Mouse (Mus musculus) neural tube, embryonic 14.5 days (tissue): ENCODE data around the gene Nbas. TPM values are rescaled to one million over a fixed set of nuclear protein-coding genes. Genes with fewer than 3 reads are reported as not detected.

Experiments used
- ATAC-seq: fragments of 200-750 bp; cut with Nextera tagmentation; 2 replicates; pipeline ENCODE4 v1.8.0; 2017; ENCODE audit warnings: low read depth, mild to moderate bottlenecking, moderate TSS enrichment, moderate library complexity
- H3K27ac ChIP-seq: fragments of 300-500 bp; sonication (generic); 2 replicates; pipeline ENCODE4 v1.5.1; 2014; ENCODE audit warnings: low read depth, mild to moderate bottlenecking, control low read depth, low read length, moderate library complexity, mixed read lengths
- H3K27me3 ChIP-seq: fragments of 300-500 bp; sonication (generic); 2 replicates; pipeline ENCODE4 v1.6.1; 2014; ENCODE audit warnings: low read length; ENCODE audit not compliant: control insufficient read depth, insufficient read depth
- H3K36me3 ChIP-seq: fragments of 300-500 bp; sonication (generic); 2 replicates; pipeline ENCODE4 v1.6.1; 2014; ENCODE audit warnings: low read length, mixed read lengths; ENCODE audit not compliant: control insufficient read depth, insufficient read depth
- H3K4me1 ChIP-seq: fragments of 300-500 bp; sonication (generic); 2 replicates; pipeline ENCODE4 v1.6.1; 2014; ENCODE audit warnings: low read length; ENCODE audit not compliant: control insufficient read depth, insufficient read depth
- H3K4me2 ChIP-seq: fragments of 300-500 bp; sonication (generic); 2 replicates; pipeline ENCODE4 v1.6.1; 2014; ENCODE audit warnings: mild to moderate bottlenecking, low read depth, low read length, control low read depth
- H3K4me3 ChIP-seq: fragments of 300-500 bp; sonication (generic); 2 replicates; pipeline ENCODE4 v1.5.1; 2014; ENCODE audit warnings: low read depth, low read length, control low read depth, mixed read lengths
- H3K9ac ChIP-seq: fragments of 300-500 bp; sonication (generic); replicated peaks from 2 replicates; pipeline ENCODE4 v1.6.1; 2014; ENCODE audit warnings: low read depth, mild to moderate bottlenecking, control low read depth, low read length, mixed read lengths
- H3K9me3 ChIP-seq: fragments of 300-500 bp; sonication (generic); 2 replicates; pipeline ENCODE4 v1.6.1; 2016; ENCODE audit warnings: low read length; ENCODE audit not compliant: control insufficient read depth
- WGBS: fragments of 180-500 bp; shearing (Covaris S2); extraction: QIAGEN DNeasy Blood & Tissue Kit; methylation state at CpG from one replicate; pipeline ENCODE4 v1.1.7; 2014; 5-methylcytosine and 5-hydroxymethylcytosine counted together
- polyA plus RNA-seq: library from polyadenylated mRNA; unstranded; fragments of >200 nt; fragmentation: Nextera tagmentation; extraction: Ambion mirVana; gene quantifications from 2 replicates; pipeline ENCODE4 v1.2.1, GENCODE M21; 2014

The Nbas gene
- polyA plus RNA-seq, 1 experiment from 2014 or later, result 24.9 TPM

GRCm38 (mm10) chr12:13291453-13291852 is 22.5 kb downstream of the Nbas start:
- H3K4me3 ChIP-seq, result no peak overlapping the region
- H3K9me3 ChIP-seq, result no peaks in the 10 kb centered on the region
- H3K4me1 ChIP-seq, result no peaks in the 10 kb centered on the region
- no peak overlapping the region for H3K4me2 ChIP-seq
- no peaks in the 10 kb centered on the region for H3K27me3 ChIP-seq
- no peak overlapping the region for H3K27ac ChIP-seq
- no peak overlapping the region for H3K9ac ChIP-seq
- no peak for ATAC-seq
- H3K36me3 ChIP-seq, result 0 out of 2 replicates have a peak, but pooled peaks cover 5% of the 10 kb centered on the region
- WGBS, result 85% methylated on average over 2 of the region's 2 CpGs

GRCm38 (mm10) chr12:13293421-13293881 is 24.5 kb downstream of the Nbas start:
- Histone ChIP-seq H3K36me3 (no peaks in the 10 kb centered on the region), H3K27ac (no peak overlapping the region), H3K4me2 (no peak overlapping the region), H3K4me3 (no peak overlapping the region), H3K9me3 (no peaks in the 10 kb centered on the region), H3K4me1 (no peaks in the 10 kb centered on the region), H3K27me3 (no peaks in the 10 kb centered on the region), H3K9ac (no peak overlapping the region)
- peak; percentile 56; the same call in 1 of the 2 replicates for ATAC-seq
- WGBS, result 57% methylated on average over 3 of the region's 3 CpGs

GRCm38 (mm10) chr12:13303037-13303436 is 34.1 kb downstream of the Nbas start:
- no peak overlapping the region for H3K4me3 ChIP-seq
- ATAC-seq, result no peak
- no peak overlapping the region for H3K4me2 ChIP-seq
- no peaks in the 10 kb centered on the region for H3K9me3 ChIP-seq
- 89% methylated on average over 3 of the region's 3 CpGs for WGBS
- H3K9ac ChIP-seq, result no peak overlapping the region
- no peaks in the 10 kb centered on the region for H3K27me3 ChIP-seq
- H3K36me3 ChIP-seq, result peaks cover 7% of the 10 kb centered on the region; the same call in 1 of the 2 replicates
- no peak overlapping the region for H3K27ac ChIP-seq
- no peaks in the 10 kb centered on the region for H3K4me1 ChIP-seq

- no peak overlapping the region for H3K9ac ChIP-seq
- ATAC-seq, result no peak
- no peak overlapping the region for H3K27ac ChIP-seq
- H3K9me3 ChIP-seq, result no peaks in the 10 kb centered on the region
- H3K4me2 ChIP-seq, result no peak overlapping the region
- H3K4me3 ChIP-seq, result no peak overlapping the region
- no peaks in the 10 kb centered on the region for H3K27me3 ChIP-seq
- WGBS, result 92% methylated on average over 2 of the region's 2 CpGs
- no peaks in the 10 kb centered on the region; the same call in 1 of the 2 replicates for H3K36me3 ChIP-seq
- H3K4me1 ChIP-seq, result no peaks in the 10 kb centered on the region
Measured at GRCm38 (mm10) chr12:13313966-13314365, 45.0 kb downstream of the Nbas start.

GRCm38 (mm10) chr12:13314384-13314783 is 45.5 kb downstream of the Nbas start:
- Histone ChIP-seq H3K4me3 (no peak overlapping the region), H3K27ac (no peak overlapping the region), H3K4me2 (no peak overlapping the region), H3K27me3 (no peaks in the 10 kb centered on the region), H3K9ac (no peak overlapping the region), H3K4me1 (no peaks in the 10 kb centered on the region), H3K36me3 (no peaks in the 10 kb centered on the region; the same call in 1 of the 2 replicates), H3K9me3 (no peaks in the 10 kb centered on the region)
- ATAC-seq, result no peak
- WGBS, result 86% methylated on average over 3 of the region's 3 CpGs

- H3K4me1 ChIP-seq, result no peaks in the 10 kb centered on the region
- H3K36me3 ChIP-seq, result no peaks in the 10 kb centered on the region; the same call in 1 of the 2 replicates
- 90% methylated on average over 1 of the region's 1 CpGs for WGBS
- no peak overlapping the region for H3K27ac ChIP-seq
- ATAC-seq, result no peak
- H3K4me3 ChIP-seq, result no peak overlapping the region
- no peaks in the 10 kb centered on the region for H3K27me3 ChIP-seq
- H3K9me3 ChIP-seq, result no peaks in the 10 kb centered on the region
- H3K9ac ChIP-seq, result no peak overlapping the region
- no peak overlapping the region for H3K4me2 ChIP-seq
Measured at GRCm38 (mm10) chr12:13315081-13315480, 46.1 kb downstream of the Nbas start.

- Histone ChIP-seq H3K9ac (no peak overlapping the region), H3K27ac (no peak overlapping the region), H3K4me1 (no peaks in the 10 kb centered on the region), H3K36me3 (0 out of 2 replicates have a peak, but pooled peaks cover 4% of the 10 kb centered on the region), H3K9me3 (no peaks in the 10 kb centered on the region), H3K4me3 (no peak overlapping the region), H3K27me3 (no peaks in the 10 kb centered on the region), H3K4me2 (no peak overlapping the region)
- ATAC-seq, result no peak
- WGBS, result 94% methylated on average over 5 of the region's 5 CpGs
Measured at GRCm38 (mm10) chr12:13342535-13342934, 73.6 kb downstream of the Nbas start.

GRCm38 (mm10) chr12:13356201-13356600 is 87.3 kb downstream of the Nbas start:
- H3K9ac ChIP-seq, result no peak overlapping the region
- no peak overlapping the region for H3K4me2 ChIP-seq
- no peaks in the 10 kb centered on the region for H3K9me3 ChIP-seq
- WGBS, result 92% methylated on average over 10 of the region's 10 CpGs
- no peak overlapping the region for H3K4me3 ChIP-seq
- H3K36me3 ChIP-seq, result peaks cover 6% of the 10 kb centered on the region; the same call in 1 of the 2 replicates
- no peaks in the 10 kb centered on the region for H3K27me3 ChIP-seq
- no peak for ATAC-seq
- H3K27ac ChIP-seq, result no peak overlapping the region
- H3K4me1 ChIP-seq, result no peaks in the 10 kb centered on the region

- no peak for ATAC-seq
- 94% methylated on average over 7 of the region's 7 CpGs for WGBS
- Histone ChIP-seq H3K36me3 (peaks cover 8% of the 10 kb centered on the region; the same call in 1 of the 2 replicates), H3K4me1 (no peaks in the 10 kb centered on the region), H3K4me2 (no peak overlapping the region), H3K9ac (no peak overlapping the region), H3K27ac (no peak overlapping the region), H3K27me3 (no peaks in the 10 kb centered on the region), H3K9me3 (no peaks in the 10 kb centered on the region), H3K4me3 (no peak overlapping the region)
Measured at GRCm38 (mm10) chr12:13356769-13357168, 87.8 kb downstream of the Nbas start.
